Mouse (Mus musculus): ENCODE data around the gene Ldlrad3. TPM values are rescaled to one million over a fixed set of nuclear protein-coding genes. Genes with fewer than 3 reads are reported as not detected.
A peak's percentile ranks its signal among the peaks of the same experiment; 100 is the strongest.

The Ldlrad3 gene
- polyA plus RNA-seq, 1 experiment, result 15.5 TPM

GRCm38 (mm10) chr2:102094773-102095172 lies 91.4 kb downstream of the Ldlrad3 start:
- Histone ChIP-seq H3K36me3 (ENCODE audit: control insufficient read depth, insufficient read depth) (peaks cover 10% of the 10 kb centered on the region), H3K27me3 (ENCODE audit: control insufficient read depth, insufficient read depth, insufficient read length) (no peaks in the 10 kb centered on the region), H3K79me3 (ENCODE audit: low read depth) (peaks cover 2% of the 10 kb centered on the region), H3K4me3 (ENCODE audit: insufficient read depth, poor library complexity, severe bottlenecking) (no peak overlapping the region), H3ac (ENCODE audit: control insufficient read depth, insufficient read length, low read depth) (no peak overlapping the region), H3K79me2 (ENCODE audit: control insufficient read depth, insufficient read depth) (no peaks in the 10 kb centered on the region)
- no peak for TF ChIP-seq USF1 (IDR thresholded peaks at IDR 0.05; ENCODE audit: low read depth)
- TF ChIP-seq FOSL1 (IDR thresholded peaks at IDR 0.05; ENCODE audit: insufficient read depth, low read length, poor library complexity, severe bottlenecking), result no peak
- no peak for TF ChIP-seq MYOG (IDR thresholded peaks at IDR 0.05; ENCODE audit: control insufficient read depth, extremely low read depth, insufficient read length)
- TF ChIP-seq MAX (IDR thresholded peaks at IDR 0.05), result no peak
- TF ChIP-seq MYOD1 (IDR thresholded peaks at IDR 0.05; ENCODE audit: control insufficient read depth, insufficient read length, low read depth), result no peak
- no peak for TF ChIP-seq CEBPB (IDR thresholded peaks at IDR 0.05; ENCODE audit: low read depth)
- no peak for TF ChIP-seq CTCF (IDR thresholded peaks at IDR 0.05; ENCODE audit: control insufficient read depth, insufficient read depth, insufficient read length)

- Histone ChIP-seq H3K79me2 (ENCODE audit: control insufficient read depth, insufficient read depth) (no peaks in the 10 kb centered on the region), H3K4me3 (ENCODE audit: insufficient read depth, poor library complexity, severe bottlenecking) (no peak overlapping the region), H3ac (ENCODE audit: control insufficient read depth, insufficient read length, low read depth) (no peak overlapping the region), H3K79me3 (ENCODE audit: low read depth) (peaks cover 2% of the 10 kb centered on the region), H3K36me3 (ENCODE audit: control insufficient read depth, insufficient read depth) (peaks cover 10% of the 10 kb centered on the region), H3K27me3 (ENCODE audit: control insufficient read depth, insufficient read depth, insufficient read length) (no peaks in the 10 kb centered on the region)
- TF ChIP-seq FOSL1 (IDR thresholded peaks at IDR 0.05; ENCODE audit: insufficient read depth, low read length, poor library complexity, severe bottlenecking) (no peak), MAX (IDR thresholded peaks at IDR 0.05) (no peak), MYOD1 (IDR thresholded peaks at IDR 0.05; ENCODE audit: control insufficient read depth, insufficient read length, low read depth) (no peak)
These were observed 91.9 kb downstream of the Ldlrad3 start for GRCm38 (mm10) chr2:102094281-102094680.

- TF ChIP-seq MYOG (IDR thresholded peaks at IDR 0.05; ENCODE audit: control insufficient read depth, extremely low read depth, insufficient read length) (no peak), CEBPB (IDR thresholded peaks at IDR 0.05; ENCODE audit: low read depth) (no peak), USF1 (IDR thresholded peaks at IDR 0.05; ENCODE audit: low read depth) (no peak), MYOD1 (IDR thresholded peaks at IDR 0.05; ENCODE audit: control insufficient read depth, insufficient read length, low read depth) (no peak), CTCF (IDR thresholded peaks at IDR 0.05; ENCODE audit: control insufficient read depth, insufficient read depth, insufficient read length) (no peak), MAX (IDR thresholded peaks at IDR 0.05) (no peak), FOSL1 (IDR thresholded peaks at IDR 0.05; ENCODE audit: insufficient read depth, low read length, poor library complexity, severe bottlenecking) (no peak)
- peaks cover 2% of the 10 kb centered on the region for H3K79me3 ChIP-seq (ENCODE audit: low read depth)
- peaks cover 10% of the 10 kb centered on the region for H3K36me3 ChIP-seq (ENCODE audit: control insufficient read depth, insufficient read depth)
- no peak overlapping the region for H3ac ChIP-seq (ENCODE audit: control insufficient read depth, insufficient read length, low read depth)
- H3K79me2 ChIP-seq (ENCODE audit: control insufficient read depth, insufficient read depth), result peaks cover 4% of the 10 kb centered on the region
- H3K27me3 ChIP-seq (ENCODE audit: control insufficient read depth, insufficient read depth, insufficient read length), result no peaks in the 10 kb centered on the region
- H3K4me3 ChIP-seq (ENCODE audit: insufficient read depth, poor library complexity, severe bottlenecking), result no peak overlapping the region
These were observed 93.6 kb downstream of the Ldlrad3 start for GRCm38 (mm10) chr2:102092579-102092978.

- TF ChIP-seq CTCF (IDR thresholded peaks at IDR 0.05; ENCODE audit: control insufficient read depth, insufficient read depth, insufficient read length) (peak; percentile 30), MYOD1 (IDR thresholded peaks at IDR 0.05; ENCODE audit: control insufficient read depth, insufficient read length, low read depth) (no peak), FOSL1 (IDR thresholded peaks at IDR 0.05; ENCODE audit: insufficient read depth, low read length, poor library complexity, severe bottlenecking) (no peak), MYOG (IDR thresholded peaks at IDR 0.05; ENCODE audit: control insufficient read depth, extremely low read depth, insufficient read length) (no peak)
- Histone ChIP-seq H3ac (ENCODE audit: control insufficient read depth, insufficient read length, low read depth) (no peak overlapping the region), H3K27me3 (ENCODE audit: control insufficient read depth, insufficient read depth, insufficient read length) (no peaks in the 10 kb centered on the region), H3K79me3 (ENCODE audit: low read depth) (peaks cover 2% of the 10 kb centered on the region), H3K36me3 (ENCODE audit: control insufficient read depth, insufficient read depth) (peaks cover 10% of the 10 kb centered on the region), H3K79me2 (ENCODE audit: control insufficient read depth, insufficient read depth) (peaks cover 4% of the 10 kb centered on the region), H3K4me3 (ENCODE audit: insufficient read depth, poor library complexity, severe bottlenecking) (no peak overlapping the region)
These were observed 94.5 kb downstream of the Ldlrad3 start for GRCm38 (mm10) chr2:102091516-102092350.

- Histone ChIP-seq H3K36me3 (ENCODE audit: control insufficient read depth, insufficient read depth) (no peaks in the 10 kb centered on the region), H3K4me3 (ENCODE audit: insufficient read depth, poor library complexity, severe bottlenecking) (no peak overlapping the region), H3K79me3 (ENCODE audit: low read depth) (peaks cover 2% of the 10 kb centered on the region), H3ac (ENCODE audit: control insufficient read depth, insufficient read length, low read depth) (no peak overlapping the region), H3K79me2 (ENCODE audit: control insufficient read depth, insufficient read depth) (peaks cover 4% of the 10 kb centered on the region), H3K27me3 (ENCODE audit: control insufficient read depth, insufficient read depth, insufficient read length) (no peaks in the 10 kb centered on the region)
- TF ChIP-seq CTCF (IDR thresholded peaks at IDR 0.05; ENCODE audit: control insufficient read depth, insufficient read depth, insufficient read length) (no peak), FOSL1 (IDR thresholded peaks at IDR 0.05; ENCODE audit: insufficient read depth, low read length, poor library complexity, severe bottlenecking) (no peak), USF1 (IDR thresholded peaks at IDR 0.05; ENCODE audit: low read depth) (no peak), MYOG (IDR thresholded peaks at IDR 0.05; ENCODE audit: control insufficient read depth, extremely low read depth, insufficient read length) (no peak), MAX (IDR thresholded peaks at IDR 0.05) (no peak), MYOD1 (IDR thresholded peaks at IDR 0.05; ENCODE audit: control insufficient read depth, insufficient read length, low read depth) (no peak), CEBPB (IDR thresholded peaks at IDR 0.05; ENCODE audit: low read depth) (no peak)
These were observed 98.4 kb downstream of the Ldlrad3 start for GRCm38 (mm10) chr2:102087787-102088186.
